Mouse (Mus musculus) heart, postnatal 4 days (tissue): Measurements from ENCODE around the gene Epb41. TPM values are rescaled to one million over a fixed set of nuclear protein-coding genes. Genes with fewer than 3 reads are reported as not detected.

Experiments
- DNase-seq: peaks from one replicate; pipeline ENCODE4 v3.0.0; 2021
- total RNA-seq, 2 experiments: library from RNA; stranded (reverse); gene quantifications; 2 replicates each; pipeline ENCODE4 v1.2.3; 2021

Gene Epb41
- total RNA-seq, 2 experiments from 2014 or later: 88.1 to 142 TPM

GRCm38 (mm10) chr4:132007123-132007522 is 68.0 kb downstream of the Epb41 start:
- DNase-seq: no peak

- no peak for DNase-seq
Measured at GRCm38 (mm10) chr4:131998641-131999040, 76.5 kb downstream of the Epb41 start.

- no peak for DNase-seq
Measured at GRCm38 (mm10) chr4:131997476-131997875, 77.6 kb downstream of the Epb41 start.

DNA sequence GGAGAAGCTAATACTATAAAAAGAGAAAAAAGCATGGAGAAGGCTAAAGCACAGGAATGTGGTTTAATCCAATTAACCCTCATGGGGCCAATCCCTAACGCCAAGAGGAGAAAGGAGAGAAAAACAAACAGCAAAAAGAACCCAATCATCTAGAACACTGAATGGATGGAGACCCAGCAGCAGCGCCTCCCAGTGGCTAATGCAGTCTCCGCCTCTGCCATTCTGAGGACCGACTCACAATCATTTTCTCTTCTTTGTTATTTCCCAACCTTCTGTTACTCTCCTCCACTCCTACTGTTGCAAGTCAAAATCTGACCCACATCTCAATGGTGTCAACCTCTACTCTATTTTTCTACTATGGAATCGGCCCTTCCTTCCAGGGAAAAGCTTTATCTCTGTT is 78.1 kb downstream of the Epb41 start:
- DNase-seq: peak; percentile 19

GRCm38 (mm10) chr4:131993792-131994191 is 81.3 kb downstream of the Epb41 start:
- DNase-seq: no peak

GRCm38 (mm10) chr4:131982881-131983538 is 92.1 kb downstream of the Epb41 start:
- DNase-seq: no peak

DNA sequence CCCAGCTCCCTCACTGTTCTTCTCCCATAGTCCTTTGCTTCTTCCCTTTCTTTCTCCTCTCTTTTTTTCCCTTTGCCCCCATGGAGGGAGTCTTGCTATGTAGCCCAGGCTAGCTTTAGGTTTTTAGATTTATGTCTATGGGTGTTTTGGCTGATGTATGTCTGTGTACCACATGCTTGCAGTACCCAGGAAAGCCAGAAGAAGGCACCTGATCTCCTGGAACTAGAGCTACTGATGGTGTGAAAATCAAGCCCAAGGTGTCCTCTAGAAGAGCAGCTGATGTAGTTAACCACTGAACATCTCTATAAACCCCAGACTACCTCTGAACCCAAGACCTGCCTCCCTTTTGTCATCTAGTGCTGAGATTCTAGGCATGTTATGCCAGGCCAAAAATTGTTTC is 93.4 kb downstream of the Epb41 start:
- no peak for DNase-seq

GRCm38 (mm10) chr4:131977201-131977600 is 97.9 kb downstream of the Epb41 start:
- peak; percentile 87 for DNase-seq

- no peak for DNase-seq
Measured at GRCm38 (mm10) chr4:131970244-131970853, 104.8 kb downstream of the Epb41 start.

- DNase-seq: peak; percentile 14
Measured at GRCm38 (mm10) chr4:131968873-131969272, 106.2 kb downstream of the Epb41 start.

DNA sequence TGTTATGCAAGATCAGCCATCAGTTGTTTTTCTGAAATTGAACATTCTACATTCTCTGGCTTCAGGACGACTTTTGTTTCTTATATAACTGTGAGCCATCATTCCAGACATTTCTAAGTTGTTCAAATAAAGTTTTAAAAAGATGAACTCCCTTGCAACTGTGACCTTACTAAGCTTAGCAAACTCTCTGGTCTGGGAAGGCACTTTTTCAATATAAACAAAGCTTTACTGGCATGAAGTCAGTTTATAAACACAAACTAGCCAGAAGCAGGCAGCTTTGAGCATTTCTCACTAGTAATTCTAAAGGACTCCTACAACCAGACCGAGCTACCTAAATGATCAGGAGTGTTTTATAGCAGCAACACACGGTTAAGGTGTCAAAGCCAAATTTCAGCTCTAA is 118.0 kb downstream of the Epb41 start:
- DNase-seq: no peak

DNA sequence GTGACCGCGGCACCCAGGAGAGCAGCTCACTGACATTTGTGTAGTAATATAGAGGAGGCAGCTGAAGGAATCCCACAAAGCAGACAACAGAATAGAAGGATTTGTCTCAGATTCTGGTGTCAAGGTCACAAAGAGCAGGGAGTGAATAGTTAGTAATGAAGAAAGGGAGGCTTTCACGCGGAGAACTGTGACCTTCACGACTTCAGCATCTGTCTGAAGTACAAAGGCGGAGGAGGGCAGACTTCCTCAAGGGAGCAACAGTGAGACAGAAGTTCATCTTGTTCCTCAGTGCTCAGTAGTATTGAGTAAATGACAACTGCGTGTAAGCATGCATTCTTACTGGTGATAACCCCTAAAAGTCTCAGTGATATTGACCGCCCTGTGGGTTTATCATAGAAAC is 124.5 kb downstream of the Epb41 start:
- no peak for DNase-seq

DNA sequence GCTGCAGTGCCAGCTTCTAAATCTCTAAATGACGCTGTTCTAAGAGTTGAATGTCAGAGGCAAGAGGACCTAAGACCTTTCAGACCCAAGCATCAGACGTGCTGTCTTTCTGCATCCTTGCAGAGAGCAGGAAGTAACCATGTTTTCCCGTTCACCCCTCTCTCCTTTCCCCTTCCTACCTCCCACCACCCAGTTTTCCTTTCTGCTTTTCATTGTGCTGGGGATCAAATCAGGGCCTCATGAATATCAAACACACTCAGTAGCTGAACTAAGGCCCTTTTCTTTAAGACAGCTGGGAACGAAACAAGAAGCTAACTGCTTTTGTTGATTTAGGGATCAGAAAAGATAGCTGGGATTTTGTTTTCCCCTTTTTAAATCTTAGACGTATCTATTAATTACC is 125.2 kb downstream of the Epb41 start:
- DNase-seq: no peak

GRCm38 (mm10) chr4:131947848-131948247 is 127.3 kb downstream of the Epb41 start:
- no peak for DNase-seq

DNA sequence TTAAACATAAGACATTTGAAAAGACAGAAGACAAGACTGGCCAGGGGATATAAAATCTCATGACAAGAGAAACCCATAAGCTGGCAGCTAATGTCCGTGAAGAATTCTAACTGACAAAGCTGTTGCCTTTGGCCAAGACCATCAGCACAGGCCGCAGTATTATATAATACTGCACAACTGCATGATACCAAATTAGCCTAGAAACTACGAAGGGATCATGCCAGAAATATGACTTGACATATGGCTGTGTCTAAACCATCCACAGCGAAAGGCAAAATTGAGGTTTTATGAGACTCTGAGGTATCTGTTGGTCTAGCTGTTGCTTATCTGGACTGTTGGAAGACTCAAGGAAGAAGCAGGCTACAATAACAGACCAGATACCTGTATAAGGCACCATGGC is 134.3 kb downstream of the Epb41 start:
- no peak for DNase-seq

GRCm38 (mm10) chr4:131939459-131939858 is 135.7 kb downstream of the Epb41 start:
- no peak for DNase-seq

GRCm38 (mm10) chr4:131929146-131929545 is 146.0 kb downstream of the Epb41 start:
- DNase-seq: no peak

DNA sequence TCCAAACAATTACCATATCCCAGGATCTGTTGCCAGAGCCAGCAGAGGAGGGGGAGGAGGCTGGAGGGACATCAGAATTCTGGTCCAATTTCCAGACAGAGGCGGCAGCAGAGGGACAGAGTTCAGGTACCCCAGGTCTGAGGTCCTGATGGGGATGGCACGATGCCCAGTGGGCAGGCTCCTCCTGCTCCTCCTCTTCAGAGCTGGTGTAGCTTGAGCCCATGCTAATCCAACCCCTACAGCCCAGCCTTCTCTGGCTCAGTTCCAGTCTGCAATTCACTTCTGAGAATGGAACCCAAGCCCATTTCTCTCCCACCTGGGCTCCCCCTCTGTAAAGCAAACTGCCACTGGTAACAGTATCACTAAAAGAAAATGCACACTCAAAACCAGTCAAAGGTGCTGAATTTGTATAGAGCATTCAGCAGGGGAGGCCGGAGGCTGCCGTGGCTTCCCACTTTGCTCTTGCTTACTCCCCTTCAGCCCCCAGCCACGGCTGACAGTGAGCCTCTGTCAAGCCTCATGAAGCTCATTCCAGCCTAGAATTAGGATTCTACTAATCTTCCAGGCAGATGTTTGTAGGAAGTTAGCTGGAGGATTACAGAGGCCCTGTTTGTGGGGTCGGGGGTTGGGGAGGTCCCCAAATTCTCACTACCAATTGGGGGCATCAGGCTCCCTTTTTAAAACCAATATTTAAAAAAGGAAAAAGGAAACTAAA is 150.9 kb downstream of the Epb41 start:
- peak; percentile 29 for DNase-seq

- no peak for DNase-seq
Measured at GRCm38 (mm10) chr4:131922404-131922803, 152.7 kb downstream of the Epb41 start.

DNA sequence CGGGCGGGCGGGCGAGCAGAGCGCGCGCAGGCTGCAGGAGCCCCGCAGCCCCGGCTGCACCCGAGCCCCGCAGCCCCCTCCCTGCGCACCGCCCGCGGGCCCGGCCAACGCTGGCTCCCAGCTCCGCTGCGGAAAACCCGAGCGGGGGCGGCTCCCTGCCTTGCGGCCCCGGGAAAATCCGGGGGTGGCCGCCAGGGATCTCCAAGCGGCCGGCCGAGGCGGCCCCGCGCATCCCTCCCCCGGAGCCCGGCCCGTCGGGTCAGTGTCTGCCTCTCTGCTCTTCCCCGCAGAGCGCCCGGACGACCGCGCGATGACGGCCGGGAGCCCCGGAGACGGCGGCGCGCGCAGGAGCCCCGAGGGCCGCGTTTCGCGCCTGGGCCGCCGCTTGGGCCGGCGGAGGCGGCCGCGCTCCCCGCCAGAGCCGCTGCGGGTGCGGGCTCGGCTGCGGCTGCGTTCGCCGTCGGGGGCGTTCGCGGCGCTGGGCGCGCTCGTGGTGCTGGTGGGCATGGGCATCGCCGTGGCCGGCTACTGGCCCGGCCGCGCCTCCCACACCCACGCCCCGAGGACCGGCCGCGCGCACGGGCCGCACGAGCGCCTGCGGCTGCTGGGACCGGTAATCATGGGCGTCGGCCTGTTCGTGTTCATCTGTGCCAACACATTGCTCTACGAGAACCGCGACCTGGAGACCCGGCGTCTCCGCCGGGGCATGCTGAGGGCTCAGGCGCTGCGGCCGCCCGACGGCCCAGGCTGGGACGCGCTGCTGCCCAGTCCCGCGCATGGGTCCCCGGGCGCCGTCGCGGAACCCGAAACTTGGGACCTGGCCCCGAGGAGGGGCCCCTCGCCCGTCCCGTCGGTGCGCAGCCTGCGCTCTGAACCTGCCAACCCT is 153.4 kb downstream of the Epb41 start, which contains the start of gene Tmem200b:
Gene Tmem200b, plus strand, starts transcription at position 311 of the 886 bp plus-strand sequence.
- DNase-seq: peak; percentile 50

DNA sequence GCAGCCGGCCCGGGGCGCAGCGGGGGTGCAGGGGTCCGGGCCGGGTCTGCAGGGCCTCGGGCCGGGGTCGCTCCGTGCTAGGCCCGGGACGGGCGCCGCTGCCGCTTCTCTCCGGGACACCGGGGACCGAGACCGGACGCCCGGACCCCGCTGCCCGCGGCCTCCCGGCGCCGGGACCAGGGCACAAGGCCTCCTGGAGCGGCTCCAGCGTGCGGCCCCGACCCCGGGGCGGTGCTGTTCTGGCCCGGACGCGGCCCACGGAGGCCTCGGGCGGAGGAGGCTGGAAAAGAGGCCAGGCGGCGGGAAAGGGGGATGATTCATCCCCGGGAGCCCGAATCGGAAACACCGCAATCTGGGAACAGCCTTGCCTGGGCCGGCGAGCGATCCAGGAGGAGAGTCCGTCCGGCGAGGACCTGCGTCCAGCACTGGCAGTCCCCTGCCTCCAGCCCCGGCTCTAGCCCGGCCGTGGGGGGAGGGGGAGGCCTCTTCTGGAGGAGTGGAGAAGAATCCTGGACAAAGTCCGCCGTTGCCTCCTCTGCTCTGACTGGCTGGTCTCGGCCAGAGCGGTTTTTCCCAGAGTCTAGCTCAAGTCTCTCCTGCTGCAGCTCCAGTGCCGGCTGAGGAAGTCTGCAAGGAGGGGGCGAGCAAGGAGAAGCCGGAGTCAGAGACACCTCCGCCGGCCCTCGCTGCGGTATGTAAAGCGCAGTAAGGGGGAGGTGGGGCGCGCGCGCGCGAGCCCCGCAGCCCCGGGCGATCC is 154.3 kb downstream of the Epb41 start:
- DNase-seq: peak; percentile 77

DNA sequence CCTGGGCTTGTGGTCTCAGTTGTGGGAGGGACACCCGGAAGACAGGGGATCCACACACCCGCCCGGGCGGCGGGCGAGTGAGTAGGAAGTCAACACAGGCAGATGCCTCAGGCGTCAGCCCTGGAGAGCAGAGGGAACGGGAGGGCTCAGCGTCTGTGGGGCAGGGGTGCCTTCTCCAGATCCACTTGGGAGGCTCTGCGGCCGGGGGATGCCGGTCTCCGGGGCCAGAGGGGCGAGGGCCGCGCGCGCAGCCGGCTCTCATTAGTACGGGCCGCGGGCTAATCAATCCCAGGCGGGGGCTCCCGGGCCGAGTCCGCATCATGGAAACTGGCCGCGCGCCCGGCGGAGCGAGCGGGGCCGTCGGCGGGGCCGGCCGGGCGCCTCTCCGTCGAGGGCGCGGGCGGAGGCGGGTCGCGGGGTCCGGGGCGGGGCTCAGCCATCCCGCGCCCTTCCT is 155.0 kb downstream of the Epb41 start:
- peak; percentile 79 for DNase-seq
